Mouse (Mus musculus) kidney, postnatal 25 days (tissue): Measurements from ENCODE around the gene Tk1.
"Not testable (repeated sequence)": the region's sequence is repeated elsewhere in the genome, so short reads cannot be mapped to it uniquely, and the experiment has no call there.

Experiments
- DNase-seq, 2 experiments: peaks; one replicate each; pipeline ENCODE4 v3.0.0; 2021; ENCODE audit warnings: mixed read lengths in 2 of 2

Gene Tk1

DNA sequence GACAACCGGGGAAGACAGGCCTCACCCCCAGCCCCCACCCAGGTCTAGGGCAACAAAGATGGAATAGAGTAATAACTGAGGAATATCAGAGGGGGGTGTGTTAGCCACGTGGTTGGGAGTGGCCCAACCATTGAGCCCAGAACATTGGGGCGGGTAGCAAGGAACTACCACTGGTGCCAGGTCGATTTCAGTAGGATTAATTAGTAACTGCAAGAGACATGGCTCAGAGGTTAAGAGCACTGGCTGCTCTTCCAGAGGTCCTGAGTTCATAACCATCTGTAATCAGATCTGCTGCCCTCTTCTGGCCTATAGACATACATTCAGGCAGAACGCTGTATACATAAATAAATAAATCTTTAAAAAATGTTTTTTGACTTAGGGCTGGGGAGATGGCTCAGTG, 20.7 kb upstream of the Tk1 start:
- peak; percentile 69 to 90 for DNase-seq

DNA sequence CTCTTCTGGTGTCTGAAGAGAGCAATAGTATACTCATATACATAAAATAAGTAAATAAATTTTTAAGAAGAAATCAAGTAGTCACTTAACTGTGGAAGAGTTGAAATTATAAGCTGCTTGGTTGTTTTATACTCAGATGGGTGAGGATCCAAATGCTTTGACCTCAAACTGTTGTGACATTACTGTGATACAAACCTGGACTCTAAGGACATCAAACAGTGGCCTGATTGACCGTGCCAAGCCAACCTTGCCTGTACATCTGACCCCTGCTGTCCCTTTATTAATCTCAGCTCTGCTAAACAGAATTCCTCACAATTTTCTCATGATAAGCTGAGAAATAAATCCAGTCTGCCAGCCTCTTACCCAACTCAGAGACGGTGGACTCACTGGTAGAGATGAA, 19.8 kb upstream of the Tk1 start:
- DNase-seq = no peak

DNA sequence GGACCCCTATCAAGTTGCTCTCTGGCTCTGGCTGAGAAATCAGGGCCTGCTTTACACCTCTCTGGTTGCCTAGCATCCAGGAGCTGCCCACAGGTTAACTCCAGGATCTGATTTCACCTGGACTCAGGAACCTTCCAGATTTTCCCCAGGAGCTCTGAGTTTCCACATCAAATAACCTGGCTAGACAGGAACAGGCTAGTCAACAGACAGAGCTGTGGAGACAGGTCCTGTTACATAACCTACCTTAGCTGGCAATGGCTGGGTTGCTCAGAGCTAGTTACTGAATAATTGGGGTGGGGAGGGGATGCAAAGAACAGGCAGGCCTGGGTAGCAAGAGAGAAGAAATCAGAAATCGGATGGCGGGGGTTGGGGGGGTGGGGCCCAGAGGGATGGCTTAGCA, 19.1 kb upstream of the Tk1 start:
- peak; percentile 57 to 85 for DNase-seq

DNA sequence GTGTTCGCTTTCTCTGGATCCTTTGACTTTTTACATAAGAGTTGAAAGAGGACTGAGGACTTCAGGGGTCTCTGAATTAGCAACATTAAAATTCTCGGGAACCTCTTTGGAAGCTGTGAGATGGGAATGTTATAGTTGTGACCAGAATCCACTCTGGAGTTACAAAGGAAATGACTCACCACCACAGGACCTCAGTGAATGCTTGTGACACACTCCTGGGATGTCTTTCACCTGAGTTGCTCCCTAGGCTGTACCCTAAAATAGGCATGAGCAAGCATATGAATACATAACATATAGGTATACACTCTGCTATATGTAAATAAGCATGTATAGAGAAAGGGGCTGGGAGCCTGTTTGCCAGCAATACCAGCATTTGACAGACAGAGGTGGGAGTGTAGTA, 17.5 kb upstream of the Tk1 start:
- DNase-seq = no peak

DNA sequence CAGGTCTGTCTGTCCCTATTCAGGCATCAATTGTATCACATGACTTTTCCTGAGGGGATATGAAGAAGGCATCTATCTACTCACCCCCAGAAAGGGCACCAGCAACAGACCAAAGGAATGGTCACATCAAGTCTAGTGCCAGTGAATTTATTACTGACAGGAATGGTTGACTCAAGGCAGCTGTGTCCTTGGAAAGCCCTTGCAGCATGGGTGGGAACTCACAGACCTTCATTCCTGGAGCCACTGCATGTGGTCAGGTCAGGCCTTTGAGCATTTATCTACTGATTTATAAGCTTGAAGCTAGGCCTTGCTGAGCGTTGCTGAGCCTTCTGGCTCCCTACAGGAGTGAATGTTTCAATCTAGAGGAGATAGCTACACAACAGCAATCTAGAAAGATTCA, 15.0 kb upstream of the Tk1 start:
- DNase-seq = no peak

DNA sequence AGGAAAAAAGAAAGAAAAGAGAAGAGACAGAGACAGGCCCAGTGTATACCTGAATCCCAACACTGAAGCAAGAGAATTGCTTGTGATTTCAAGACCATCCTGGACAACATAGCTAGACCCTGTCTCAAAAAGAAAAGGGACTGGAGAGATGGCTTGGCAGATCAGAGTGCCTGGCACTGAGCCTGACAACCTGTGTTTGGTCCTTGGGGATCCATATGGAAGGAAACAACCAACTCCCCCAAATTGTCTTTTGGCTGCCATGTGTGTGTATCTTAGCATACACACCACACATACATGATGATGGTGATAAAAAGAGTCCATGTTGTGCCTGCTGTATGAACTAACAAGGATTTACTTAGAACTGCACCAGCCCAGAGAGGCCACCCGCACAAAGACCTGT, 13.1 kb upstream of the Tk1 start:
- DNase-seq = no peak

DNA sequence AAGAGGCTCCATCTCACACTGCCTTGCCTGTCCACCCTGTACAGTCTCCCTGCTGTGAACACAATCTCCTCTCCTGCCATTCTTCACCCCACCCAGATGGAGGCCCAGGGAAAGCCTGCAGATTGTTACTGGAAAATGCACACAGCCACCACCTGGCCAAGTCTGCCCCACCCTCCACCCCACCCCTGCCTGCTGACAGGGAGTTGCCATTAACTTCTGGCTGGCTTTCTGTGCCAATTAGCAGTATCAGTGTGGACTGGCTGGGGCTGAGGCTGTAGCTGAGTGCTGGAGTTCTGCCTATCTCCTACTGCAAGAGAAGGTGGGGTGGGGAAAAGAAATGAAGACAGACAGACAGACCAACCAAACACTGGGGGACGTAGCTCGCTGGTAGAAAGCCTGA, 12.7 kb upstream of the Tk1 start:
- peak; percentile 42 to 81 for DNase-seq

DNA sequence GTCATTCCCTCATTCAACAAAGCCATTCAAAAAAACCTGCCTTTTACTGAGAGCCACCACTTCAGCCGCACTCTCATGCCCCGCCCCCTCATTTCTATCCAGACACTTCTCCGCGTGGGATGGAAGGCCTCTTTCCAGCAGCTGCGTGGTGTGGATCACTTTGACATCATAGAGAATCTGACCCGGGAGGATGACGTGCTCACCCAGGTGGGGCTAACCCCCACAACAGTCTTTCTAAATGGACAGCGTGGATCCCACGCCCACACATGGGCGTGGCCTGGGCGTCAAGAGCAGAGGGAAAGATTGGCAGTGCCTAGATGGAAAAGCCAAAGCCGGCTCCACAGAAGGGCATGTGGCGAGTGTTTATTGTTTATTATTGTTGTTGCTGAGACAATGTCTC, 10.4 kb upstream of the Tk1 start:
- peak; percentile 42 to 81 for DNase-seq

DNA sequence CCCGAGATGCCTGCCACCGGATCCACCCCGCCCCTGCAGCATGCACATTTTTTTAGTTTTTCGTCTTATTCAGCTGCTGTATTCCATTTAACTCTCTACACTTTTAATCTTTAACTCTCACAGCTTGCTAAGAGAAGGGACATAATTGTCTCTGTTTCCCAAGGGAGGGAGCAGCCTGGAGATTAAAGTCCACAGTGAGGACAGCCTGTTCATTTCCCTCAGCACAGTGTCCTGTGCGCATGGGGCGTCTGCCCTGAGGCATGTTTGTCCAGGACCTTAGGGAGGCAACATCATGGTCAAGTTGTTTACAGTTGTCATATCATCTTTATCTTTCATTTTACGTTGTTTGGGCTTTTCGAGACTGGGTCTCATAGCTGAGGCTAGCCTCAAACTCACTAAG, 8.2 kb upstream of the Tk1 start:
- peak; percentile 71 to 90 for DNase-seq

DNA sequence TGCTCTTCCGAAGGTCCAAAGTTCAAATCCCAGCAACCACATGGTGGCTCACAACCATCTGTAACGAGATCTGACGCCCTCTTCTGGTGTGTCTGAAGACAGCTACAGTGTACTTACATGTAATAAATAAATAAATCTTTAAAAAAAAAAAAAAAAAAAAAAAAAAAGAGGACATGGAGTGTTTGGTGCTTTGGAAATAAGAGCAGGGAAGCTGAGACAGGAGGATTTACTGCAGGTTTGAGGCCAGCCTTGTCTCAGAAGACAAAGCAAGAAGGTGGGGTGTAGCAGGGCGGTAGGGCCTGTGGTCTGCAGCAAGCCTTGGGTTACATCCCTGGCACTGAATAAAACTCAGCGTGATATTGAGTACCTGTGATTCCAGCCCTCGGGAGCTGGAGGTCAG, 7.6 kb upstream of the Tk1 start:
- DNase-seq = not testable (repeated sequence)

DNA sequence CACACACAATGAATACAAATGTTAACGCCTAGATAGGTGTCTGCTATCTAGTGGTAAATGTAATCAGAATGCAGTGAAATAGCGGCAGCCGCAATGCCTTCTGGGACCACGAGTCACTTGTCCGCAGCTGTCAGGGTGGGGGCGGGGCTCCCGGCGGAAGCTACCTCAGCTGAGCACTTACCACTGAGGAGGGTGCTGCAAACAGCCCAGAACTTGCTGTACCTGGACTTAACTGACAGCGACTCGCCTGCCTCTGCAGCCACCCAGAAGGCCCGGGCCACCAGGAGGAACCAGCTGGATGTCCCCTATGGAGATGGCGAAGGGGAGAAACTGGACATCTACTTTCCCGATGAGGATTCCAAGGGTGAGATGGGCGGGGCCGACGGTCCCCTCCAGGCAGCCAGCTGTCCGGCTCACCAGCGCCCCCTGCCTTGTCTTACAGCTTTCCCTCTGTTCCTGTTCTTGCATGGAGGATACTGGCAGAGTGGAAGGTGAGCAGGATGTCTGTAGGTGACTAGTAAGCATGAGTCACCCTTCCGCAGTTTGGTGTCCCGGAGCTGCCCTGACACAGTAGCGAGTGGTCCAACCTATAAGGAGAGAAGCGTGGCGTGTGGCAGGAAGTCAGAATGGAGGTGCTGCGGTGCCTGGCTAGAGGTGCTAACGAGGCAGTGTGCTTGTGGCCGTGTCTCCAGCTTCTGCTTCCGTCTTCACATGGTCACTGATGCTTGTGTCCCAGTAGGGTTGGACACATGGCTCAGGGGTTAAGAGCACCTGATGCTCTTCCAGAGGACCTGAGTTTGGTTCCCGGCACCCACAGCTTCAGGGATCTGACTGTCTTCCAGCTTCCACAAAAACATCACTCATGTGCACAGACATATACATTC, 6.4 kb upstream of the Tk1 start:
- DNase-seq = peak; percentile 86

DNA sequence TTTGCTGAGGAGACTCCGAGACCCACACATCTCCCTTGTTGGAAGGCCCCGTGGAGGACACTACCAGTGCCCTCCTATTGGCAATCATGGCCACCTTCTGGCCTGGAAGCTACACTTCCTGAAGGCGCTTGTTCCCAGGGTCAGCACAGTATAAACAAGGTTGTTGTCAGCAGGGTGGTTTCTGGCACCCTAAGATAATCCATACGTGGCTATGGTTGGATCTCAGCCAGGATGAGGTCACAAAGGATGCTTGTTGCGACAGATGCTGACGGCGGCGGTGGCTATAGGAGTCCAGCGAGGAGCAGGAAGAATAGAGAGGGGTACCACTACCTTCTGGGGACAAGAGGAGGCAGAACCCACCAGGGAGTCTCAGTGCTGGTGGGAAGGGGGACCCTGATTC, 4.5 kb upstream of the Tk1 start:
- peak in 1 of 2 experiments; percentile 51 for DNase-seq

DNA sequence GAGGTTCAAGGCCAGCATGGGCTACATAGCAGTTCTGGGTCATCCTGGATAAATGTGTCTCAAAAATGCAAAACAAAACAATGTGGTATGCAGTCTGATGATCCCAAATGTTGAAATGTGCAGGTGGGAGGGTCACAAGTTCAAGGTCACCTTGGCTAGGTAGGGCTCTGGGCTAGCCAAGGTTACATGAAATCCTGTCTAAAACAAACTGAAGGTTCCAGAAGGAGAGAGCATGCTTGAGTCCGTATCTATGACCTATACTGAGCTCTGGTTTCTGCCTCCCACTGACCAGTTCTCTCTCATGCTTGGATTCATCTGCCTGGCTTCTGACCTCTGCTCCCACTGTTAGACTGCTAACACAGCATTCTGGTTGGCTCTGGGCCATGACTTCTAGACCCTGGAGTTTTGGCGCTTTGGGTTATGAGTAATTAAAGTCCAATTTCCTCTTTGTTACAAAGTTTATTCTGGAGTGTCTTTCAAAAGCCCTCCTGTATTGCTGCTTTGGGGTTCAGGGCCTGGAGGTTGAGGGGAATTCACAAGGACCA, 3.9 kb upstream of the Tk1 start:
- DNase-seq = peak; percentile 94 to 95

DNA sequence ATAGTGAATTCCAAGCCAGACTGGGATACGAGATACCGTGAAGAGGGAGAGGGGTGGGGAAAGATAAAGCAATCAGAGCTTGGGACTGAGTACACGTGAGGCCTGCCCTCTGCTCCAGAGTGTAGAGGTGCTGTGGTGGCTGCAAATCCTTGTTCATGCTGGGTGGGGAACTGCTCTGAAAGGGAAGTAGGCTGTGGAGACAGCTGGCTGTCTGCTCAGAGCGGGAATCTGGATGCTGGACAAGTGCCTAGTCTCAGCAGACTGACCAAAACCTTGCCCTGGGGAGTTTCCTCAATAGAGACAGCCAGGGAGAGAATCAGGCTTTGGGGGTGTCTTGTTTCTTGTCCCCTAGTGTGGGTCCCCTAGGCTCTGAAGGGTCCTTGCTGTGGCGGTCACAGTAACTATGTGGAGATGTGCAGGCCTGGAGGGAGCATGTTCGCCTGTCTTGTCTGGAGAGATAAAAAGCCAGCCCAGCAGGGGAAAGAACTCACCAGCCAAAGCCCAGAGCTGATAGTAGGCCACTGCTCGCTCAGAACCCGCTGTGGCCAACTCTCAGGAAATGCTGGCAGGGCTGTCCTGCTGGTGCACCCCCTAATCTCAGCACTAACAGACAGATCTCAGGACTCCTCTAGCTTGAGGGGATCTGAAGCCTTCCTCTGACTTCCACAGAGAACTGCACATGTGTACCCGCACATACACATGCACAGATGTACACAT, 3.2 kb upstream of the Tk1 start:
- DNase-seq = peak; percentile 65 to 82

DNA sequence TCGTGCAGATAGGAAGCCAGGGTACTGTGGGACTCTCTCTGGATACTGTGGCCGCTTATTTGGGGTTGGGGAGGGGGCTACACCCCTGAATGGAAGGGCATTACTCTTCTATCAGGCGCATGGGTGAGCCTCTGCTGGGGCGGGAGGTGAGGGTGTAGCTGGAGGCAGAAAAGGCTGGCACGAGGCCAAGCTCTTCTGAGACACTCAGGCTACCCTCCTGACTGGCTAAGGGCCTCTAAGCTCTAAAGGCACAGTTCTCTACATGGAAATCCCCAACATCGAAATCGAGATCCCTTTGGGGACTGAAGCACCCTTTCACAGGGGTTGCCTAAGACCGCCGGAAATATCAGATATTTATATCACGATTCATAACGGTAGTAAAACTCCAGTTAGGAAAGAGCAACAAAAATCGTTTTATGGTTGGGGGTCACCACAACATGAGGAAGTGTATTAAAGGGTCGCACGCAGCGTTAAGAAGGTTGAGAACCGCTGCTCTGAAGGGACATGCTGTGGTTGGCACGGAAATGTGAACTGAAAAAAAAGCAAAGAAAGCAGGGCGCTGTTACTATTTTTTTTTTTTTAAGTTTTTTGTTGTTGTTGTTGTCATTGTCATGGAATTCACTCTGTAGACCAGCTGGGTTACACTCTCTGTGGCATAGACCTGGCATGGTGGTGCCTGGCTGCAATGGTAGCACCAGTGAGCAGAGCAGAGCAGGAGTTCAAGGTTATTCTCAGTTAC, 2.4 kb upstream of the Tk1 start:
- peak; percentile 75 to 83 for DNase-seq

DNA sequence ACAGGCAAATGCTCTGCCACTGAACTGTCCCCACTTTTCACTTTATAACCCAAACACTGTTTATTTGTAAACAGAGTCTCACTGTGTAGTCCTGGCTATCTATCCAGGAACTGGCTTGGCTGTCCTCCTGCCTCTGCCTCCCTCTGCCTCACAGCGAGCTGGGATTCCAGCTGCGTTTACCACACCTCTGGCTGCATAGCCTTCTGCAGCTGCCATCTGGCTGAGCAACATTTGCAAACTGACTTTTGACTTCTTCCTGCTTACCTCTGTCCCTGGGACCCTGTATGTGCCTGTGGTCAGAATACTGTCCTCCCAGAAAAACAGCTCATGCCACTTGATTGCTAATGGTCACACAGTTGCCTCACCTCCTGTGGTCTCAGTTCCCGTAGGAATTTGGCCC, 1.5 kb upstream of the Tk1 start:
- DNase-seq = no peak

DNA sequence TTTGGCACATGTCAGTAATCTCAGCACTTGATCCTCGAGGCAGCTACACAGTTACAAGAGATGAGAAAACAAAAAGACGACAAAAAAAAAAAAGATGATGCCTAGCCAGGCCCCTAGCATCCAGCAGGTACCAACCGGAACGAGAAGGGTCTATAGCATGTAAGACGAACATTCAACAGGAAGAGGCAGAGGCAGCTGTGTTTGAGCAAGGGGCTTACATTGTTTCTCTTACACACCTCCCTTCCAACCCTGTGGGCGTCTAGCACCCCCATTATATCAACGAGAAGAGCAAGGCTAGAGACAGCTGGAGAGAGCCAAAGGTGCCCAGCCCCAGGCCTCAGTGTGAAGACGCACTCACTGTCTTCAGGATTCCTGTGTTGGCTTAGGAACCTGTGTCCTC, 1.0 kb upstream of the Tk1 start:
- DNase-seq = no peak

DNA sequence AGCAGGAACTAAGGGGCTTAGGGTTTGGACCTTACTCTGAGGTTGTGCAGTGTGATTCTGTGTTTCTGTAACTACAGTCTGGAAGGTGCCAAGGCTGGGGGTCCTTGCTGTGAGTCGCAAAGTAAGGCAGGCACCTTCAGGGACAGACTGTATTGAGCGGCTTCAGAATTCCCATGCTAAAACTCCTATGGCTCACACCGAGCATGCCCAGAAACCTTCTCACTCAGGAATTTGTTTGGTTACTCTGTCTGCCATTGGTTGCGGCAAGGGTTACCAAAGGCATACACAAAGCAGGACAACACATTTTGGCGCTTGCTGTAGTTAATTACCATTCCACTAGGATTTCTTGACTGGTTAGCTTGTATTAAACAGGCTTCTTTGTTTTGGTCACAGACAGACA, 272 bp upstream of the Tk1 start:
- peak in 1 of 2 experiments; percentile 28 for DNase-seq

DNA sequence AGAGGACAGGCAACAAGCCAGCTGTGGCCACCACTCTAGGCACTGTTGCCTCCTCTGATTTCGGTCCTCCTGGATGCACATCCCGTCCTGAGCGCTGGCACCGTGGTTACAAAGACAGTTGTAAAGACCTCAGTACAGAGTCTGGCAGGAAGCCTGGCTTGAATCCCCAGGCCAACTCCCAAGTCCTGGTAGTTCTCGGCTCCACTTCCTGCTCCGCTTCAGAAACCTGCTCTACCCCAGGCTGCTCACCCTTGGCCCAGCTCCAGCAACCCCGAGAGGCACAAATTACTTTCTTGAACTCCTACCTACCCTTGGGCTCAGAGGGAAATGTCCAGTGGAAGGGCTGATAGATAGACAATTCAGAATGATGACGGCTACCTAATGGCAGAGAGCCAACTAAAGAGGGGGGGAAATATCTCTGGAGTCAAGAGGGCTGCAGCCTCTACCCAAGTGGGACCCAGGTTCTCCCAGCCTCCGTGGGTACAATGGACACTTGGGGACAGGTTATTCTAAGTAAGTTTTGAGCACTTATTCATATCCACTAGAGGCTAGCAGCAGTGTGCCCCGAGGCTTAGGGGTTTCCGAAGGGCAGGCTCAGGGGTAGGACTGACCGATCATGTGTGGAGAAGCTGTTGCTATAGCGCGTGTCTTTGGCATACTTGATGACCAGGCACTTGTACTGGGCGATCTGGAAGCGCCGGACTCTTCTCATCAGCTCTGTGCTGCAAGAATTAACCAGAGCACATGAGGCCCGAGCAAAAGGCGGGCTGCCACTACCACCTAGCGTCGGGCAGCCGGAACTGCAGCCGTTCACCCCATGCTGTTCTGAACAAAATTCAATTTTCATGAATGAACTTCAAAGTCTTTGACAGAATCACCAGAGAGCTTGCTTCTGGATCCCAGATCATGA, 1.6 kb downstream of the Tk1 start:
- DNase-seq = peak; percentile 82 to 92

DNA sequence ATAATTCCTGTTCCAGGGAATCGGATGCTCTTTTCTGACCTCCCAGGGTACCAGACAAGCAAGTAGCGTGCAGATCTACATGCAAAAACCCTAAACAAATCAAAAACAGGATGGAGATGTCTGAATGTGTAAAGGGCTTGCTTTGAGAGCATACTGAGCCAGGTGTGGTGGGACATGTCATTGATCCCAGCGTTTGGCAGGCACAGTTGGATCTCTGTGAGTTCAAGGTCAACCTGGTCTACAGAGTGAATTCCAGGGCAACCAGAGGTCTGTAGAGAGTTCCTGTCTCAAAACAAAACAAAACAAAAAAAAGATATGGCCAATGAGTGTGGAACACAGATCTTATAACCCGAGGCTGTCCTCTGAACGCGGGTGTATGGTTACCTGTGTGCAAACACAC, 2.5 kb downstream of the Tk1 start:
- no peak for DNase-seq

DNA sequence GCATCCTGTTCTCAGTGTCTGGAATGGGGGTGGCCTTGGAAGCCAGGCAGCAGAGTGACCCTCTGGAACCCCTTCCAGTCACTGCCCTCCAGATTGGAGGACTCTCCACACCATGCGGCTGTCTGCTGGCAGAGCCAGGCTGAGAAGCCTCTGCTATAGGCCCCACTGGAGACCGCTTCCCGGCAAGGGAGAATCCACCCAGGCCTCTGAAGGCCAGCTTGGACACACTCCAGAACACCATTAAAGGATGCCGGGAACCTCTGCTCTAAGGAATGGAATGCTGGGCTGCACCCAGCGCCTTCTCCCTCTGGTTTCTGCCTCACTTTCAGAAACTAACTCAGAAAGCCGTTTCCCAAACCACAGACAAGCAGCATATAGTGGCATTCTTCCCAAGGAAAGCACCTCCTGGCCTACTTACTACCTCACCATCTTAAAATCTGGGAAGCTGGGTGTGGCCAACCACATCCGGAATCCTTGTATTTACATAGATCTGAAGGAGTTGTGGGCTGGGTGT, 3.1 kb downstream of the Tk1 start:
- DNase-seq = peak; percentile 55 to 68

DNA sequence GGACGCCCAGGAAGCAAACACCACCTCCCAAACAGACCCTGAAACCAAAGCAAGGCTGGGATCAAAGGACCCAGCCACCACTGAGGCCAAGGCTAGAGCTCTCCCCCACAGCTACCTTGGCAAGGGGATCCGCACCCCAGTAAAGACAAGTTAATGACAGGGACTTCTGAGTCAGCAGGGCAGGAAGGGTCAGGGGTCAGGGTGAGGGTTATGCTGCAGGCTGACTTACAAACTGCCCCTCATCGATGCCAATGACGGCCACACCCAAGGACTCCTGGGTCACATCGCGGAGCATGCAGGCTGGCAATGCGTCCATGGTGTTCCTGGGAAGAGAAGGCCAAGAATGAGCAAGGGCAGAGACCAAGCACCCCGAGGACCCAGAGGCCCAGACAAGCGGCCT, 4.0 kb downstream of the Tk1 start:
- no peak for DNase-seq
